Mouse (Mus musculus) thymus, adult 18-20 months (tissue): ENCODE measurements around the gene Sap25.

Experiments used
- DNase-seq, 2 experiments: peaks; one replicate each; pipeline ENCODE4 v3.0.0; 2022; ENCODE audit warnings: mixed read lengths in 2 of 2

The Sap25 gene

GRCm38 (mm10) chr5:137668971-137669370 lies 27.8 kb downstream of the Sap25 start:
- no peak for DNase-seq

- DNase-seq, result no peak
Observed at GRCm38 (mm10) chr5:137670240-137670639, 29.1 kb downstream of the Sap25 start.

- no peak for DNase-seq
Observed at GRCm38 (mm10) chr5:137671443-137672240, 30.5 kb downstream of the Sap25 start.

GRCm38 (mm10) chr5:137672361-137672760 lies 31.2 kb downstream of the Sap25 start:
- no peak for DNase-seq

GRCm38 (mm10) chr5:137673015-137673414 lies 31.9 kb downstream of the Sap25 start:
- no peak for DNase-seq

GRCm38 (mm10) chr5:137674786-137675185 lies 33.7 kb downstream of the Sap25 start:
- DNase-seq, result no peak

GRCm38 (mm10) chr5:137677859-137678258 lies 36.7 kb downstream of the Sap25 start:
- DNase-seq, result no peak

- no peak for DNase-seq
Observed at GRCm38 (mm10) chr5:137678736-137679135, 37.6 kb downstream of the Sap25 start.

GRCm38 (mm10) chr5:137679726-137680125 lies 38.6 kb downstream of the Sap25 start:
- DNase-seq, result no peak

- no peak for DNase-seq
Observed at GRCm38 (mm10) chr5:137682526-137682925, 41.4 kb downstream of the Sap25 start.

- peak in 1 of 2 experiments; percentile 53 for DNase-seq
Observed at GRCm38 (mm10) chr5:137683388-137684293, 42.5 kb downstream of the Sap25 start.

GRCm38 (mm10) chr5:137684294-137685123 lies 43.4 kb downstream of the Sap25 start, which contains the start of gene Agfg2:
Agfg2 (minus strand) TSS chr5:137684726.
- DNase-seq, result peak; percentile 99 to 100

GRCm38 (mm10) chr5:137685653-137686052 lies 44.5 kb downstream of the Sap25 start:
- no peak for DNase-seq

- DNase-seq, result peak in 1 of 2 experiments; percentile 46
Observed at GRCm38 (mm10) chr5:137686127-137686790, 45.1 kb downstream of the Sap25 start.

GRCm38 (mm10) chr5:137689974-137690373 lies 48.8 kb downstream of the Sap25 start:
- peak in 1 of 2 experiments; percentile 50 for DNase-seq

GRCm38 (mm10) chr5:137690531-137690930 lies 49.4 kb downstream of the Sap25 start:
- DNase-seq, result no peak

GRCm38 (mm10) chr5:137691881-137692280 lies 50.7 kb downstream of the Sap25 start:
- DNase-seq, result no peak
